Mouse (Mus musculus) neural tube, embryonic 12.5 days (tissue): ENCODE measurements around the gene Bnipl. TPM values are rescaled to one million over a fixed set of nuclear protein-coding genes. Genes with fewer than 3 reads are reported as not detected.

Experiments used
- ATAC-seq: fragments of 200-750 bp; cut with Nextera tagmentation; 2 replicates; pipeline ENCODE4 v1.8.0; 2017; ENCODE audit warnings: low read depth, mild to moderate bottlenecking, moderate TSS enrichment, moderate library complexity; ENCODE audit not compliant: low FRiP score
- H3K27ac ChIP-seq: fragments of 300-500 bp; sonication (generic); 2 replicates; pipeline ENCODE4 v1.5.1; 2016
- H3K27me3 ChIP-seq: fragments of 300-500 bp; sonication (generic); replicated peaks from 2 replicates; pipeline ENCODE4 v1.6.1; 2016; ENCODE audit warnings: mild to moderate bottlenecking
- H3K36me3 ChIP-seq: fragments of 300-500 bp; sonication (generic); 2 replicates; pipeline ENCODE4 v1.6.1; 2016; ENCODE audit warnings: mild to moderate bottlenecking
- H3K4me1 ChIP-seq: fragments of 300-500 bp; sonication (generic); 2 replicates; pipeline ENCODE4 v1.6.1; 2016
- H3K4me2 ChIP-seq: fragments of 300-500 bp; sonication (generic); replicated peaks from 2 replicates; pipeline ENCODE4 v1.6.1; 2016; ENCODE audit warnings: mild to moderate bottlenecking
- H3K4me3 ChIP-seq: fragments of 300-500 bp; sonication (generic); 2 replicates; pipeline ENCODE4 v1.5.1; 2016
- H3K9ac ChIP-seq: fragments of 300-500 bp; sonication (generic); 2 replicates; pipeline ENCODE4 v1.6.1; 2016; ENCODE audit warnings: mild to moderate bottlenecking
- H3K9me3 ChIP-seq: fragments of 300-500 bp; sonication (generic); 2 replicates; pipeline ENCODE4 v1.6.1; 2016; ENCODE audit warnings: mild to moderate bottlenecking
- WGBS: fragments of 180-500 bp; shearing (Covaris S2); methylation state at CpG from one replicate; pipeline ENCODE4 v1.1.7; 2016; 5-methylcytosine and 5-hydroxymethylcytosine counted together
- polyA plus RNA-seq: library from polyadenylated mRNA; unstranded; fragments of >200 nt; fragmentation: Nextera tagmentation; extraction: Ambion mirVana; gene quantifications from 2 replicates; pipeline ENCODE4 v1.2.1, GENCODE M21; 2016

The Bnipl gene
- polyA plus RNA-seq, 1 experiment from 2014 or later: 0.28 TPM

- H3K9me3 ChIP-seq: no peaks in the 10 kb centered on the region
- no peak overlapping the region for H3K4me3 ChIP-seq
- WGBS: 81% methylated on average over 1 of the region's 1 CpGs
- H3K9ac ChIP-seq: no peak overlapping the region
- no peak overlapping the region for H3K27ac ChIP-seq
- no peak for ATAC-seq
- no peaks in the 10 kb centered on the region for H3K4me1 ChIP-seq
- H3K4me2 ChIP-seq: no peak overlapping the region
- H3K36me3 ChIP-seq: peaks cover 9% of the 10 kb centered on the region; the same call in 1 of the 2 replicates
- no peaks in the 10 kb centered on the region for H3K27me3 ChIP-seq
Observed at GRCm38 (mm10) chr3:95247660-95248336, 3.2 kb downstream of the Bnipl start.

- no peaks in the 10 kb centered on the region for H3K4me1 ChIP-seq
- no peak for ATAC-seq
- H3K27me3 ChIP-seq: no peaks in the 10 kb centered on the region
- H3K4me3 ChIP-seq: no peak overlapping the region
- no peak overlapping the region for H3K27ac ChIP-seq
- H3K4me2 ChIP-seq: no peak overlapping the region
- no peaks in the 10 kb centered on the region for H3K9me3 ChIP-seq
- peaks cover 8% of the 10 kb centered on the region; the same call in 1 of the 2 replicates for H3K36me3 ChIP-seq
- no peak overlapping the region for H3K9ac ChIP-seq
- WGBS: 88% methylated on average over 5 of the region's 5 CpGs
Observed at GRCm38 (mm10) chr3:95246465-95247231, 4.3 kb downstream of the Bnipl start.

DNA sequence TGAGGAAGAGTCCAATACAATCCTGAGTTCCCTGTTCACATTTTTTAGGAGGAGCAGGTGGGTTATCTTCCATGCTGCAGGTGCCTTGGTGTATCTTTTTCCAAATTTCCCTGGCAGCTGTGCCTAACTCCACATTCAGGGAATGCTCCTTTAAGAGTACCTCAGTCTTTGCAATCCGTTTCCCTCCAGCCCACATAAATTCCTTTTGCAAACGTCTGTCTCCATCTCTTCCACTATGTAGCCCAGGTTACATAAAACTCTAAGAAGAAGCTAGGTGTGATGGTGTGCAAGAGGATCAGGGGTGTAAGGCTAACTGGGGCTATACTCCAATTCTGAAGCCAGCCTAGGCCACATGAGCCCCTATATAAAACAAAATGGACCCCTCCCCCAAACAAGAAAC lies 7.9 kb downstream of the Bnipl start:
- H3K4me3 ChIP-seq: no peak overlapping the region
- H3K27ac ChIP-seq: no peak overlapping the region
- H3K4me1 ChIP-seq: no peaks in the 10 kb centered on the region
- H3K27me3 ChIP-seq: no peaks in the 10 kb centered on the region
- no peak overlapping the region for H3K9ac ChIP-seq
- H3K4me2 ChIP-seq: no peak overlapping the region
- ATAC-seq: no peak
- WGBS: 81% methylated on average over 2 of the region's 2 CpGs
- H3K36me3 ChIP-seq: peaks cover 16% of the 10 kb centered on the region; the same call in 1 of the 2 replicates
- H3K9me3 ChIP-seq: no peaks in the 10 kb centered on the region

- Histone ChIP-seq H3K27me3 (no peaks in the 10 kb centered on the region), H3K4me1 (no peaks in the 10 kb centered on the region), H3K27ac (no peak within 1 kb of the TSS), H3K9me3 (no peaks in the 10 kb centered on the region), H3K4me2 (no peak within 1 kb of the TSS; the same call in 1 of the 2 replicates), H3K4me3 (no peak within 1 kb of the TSS), H3K9ac (no peak within 1 kb of the TSS), H3K36me3 (peaks cover 26% of the 10 kb centered on the region)
- WGBS: 82% methylated on average over 7 of the region's 7 CpGs
- no peak for ATAC-seq
Observed at GRCm38 (mm10) chr3:95241498-95241897, 9.5 kb downstream of the Bnipl start, which contains the start of gene Gm128. Gene Gm128, minus strand, starts transcription at chr3:95241598.

DNA sequence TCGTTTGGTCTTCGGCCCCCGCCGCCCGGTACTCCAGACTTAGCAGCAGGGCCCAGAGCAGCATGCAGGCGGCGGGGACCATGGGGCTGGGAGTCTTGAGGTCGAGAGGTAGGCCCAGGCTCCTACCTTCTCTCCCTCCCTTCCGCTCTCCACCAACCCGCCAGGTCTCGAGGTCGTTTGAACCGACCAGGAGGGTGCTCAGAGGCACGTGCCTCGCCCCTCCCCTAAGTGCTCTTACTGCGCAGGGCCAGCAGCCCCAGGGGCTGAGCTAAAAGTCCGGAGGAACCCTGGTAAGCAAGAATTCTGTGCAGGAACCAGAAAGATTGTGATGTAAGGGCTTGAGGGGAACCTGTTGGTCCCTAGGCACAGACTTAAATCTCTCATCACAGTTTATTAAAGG lies 10.1 kb downstream of the Bnipl start:
- H3K4me1 ChIP-seq: no peaks in the 10 kb centered on the region
- no peak overlapping the region for H3K9ac ChIP-seq
- no peak for ATAC-seq
- no peaks in the 10 kb centered on the region for H3K27me3 ChIP-seq
- H3K27ac ChIP-seq: no peak overlapping the region
- no peaks in the 10 kb centered on the region for H3K9me3 ChIP-seq
- 35% methylated on average over 17 of the region's 17 CpGs for WGBS
- peaks cover 32% of the 10 kb centered on the region for H3K36me3 ChIP-seq
- H3K4me2 ChIP-seq: no peak overlapping the region
- no peak overlapping the region for H3K4me3 ChIP-seq

- H3K27ac ChIP-seq: no peak overlapping the region
- H3K36me3 ChIP-seq: peaks cover 34% of the 10 kb centered on the region
- WGBS: 90% methylated on average over 12 of the region's 12 CpGs
- H3K9ac ChIP-seq: no peak overlapping the region
- H3K4me1 ChIP-seq: no peaks in the 10 kb centered on the region
- no peak overlapping the region for H3K4me2 ChIP-seq
- no peaks in the 10 kb centered on the region for H3K27me3 ChIP-seq
- no peak overlapping the region for H3K4me3 ChIP-seq
- ATAC-seq: no peak
- H3K9me3 ChIP-seq: no peaks in the 10 kb centered on the region
Observed at GRCm38 (mm10) chr3:95239971-95240370, 11.0 kb downstream of the Bnipl start.

GRCm38 (mm10) chr3:95239022-95239421 lies 12.0 kb downstream of the Bnipl start:
- Histone ChIP-seq H3K4me3 (no peak overlapping the region), H3K4me1 (no peaks in the 10 kb centered on the region), H3K9me3 (no peaks in the 10 kb centered on the region), H3K4me2 (no peak overlapping the region), H3K27me3 (no peaks in the 10 kb centered on the region), H3K36me3 (peaks cover 43% of the 10 kb centered on the region), H3K27ac (no peak overlapping the region), H3K9ac (no peak overlapping the region)
- ATAC-seq: no peak
- WGBS: 92% methylated on average over 6 of the region's 6 CpGs

DNA sequence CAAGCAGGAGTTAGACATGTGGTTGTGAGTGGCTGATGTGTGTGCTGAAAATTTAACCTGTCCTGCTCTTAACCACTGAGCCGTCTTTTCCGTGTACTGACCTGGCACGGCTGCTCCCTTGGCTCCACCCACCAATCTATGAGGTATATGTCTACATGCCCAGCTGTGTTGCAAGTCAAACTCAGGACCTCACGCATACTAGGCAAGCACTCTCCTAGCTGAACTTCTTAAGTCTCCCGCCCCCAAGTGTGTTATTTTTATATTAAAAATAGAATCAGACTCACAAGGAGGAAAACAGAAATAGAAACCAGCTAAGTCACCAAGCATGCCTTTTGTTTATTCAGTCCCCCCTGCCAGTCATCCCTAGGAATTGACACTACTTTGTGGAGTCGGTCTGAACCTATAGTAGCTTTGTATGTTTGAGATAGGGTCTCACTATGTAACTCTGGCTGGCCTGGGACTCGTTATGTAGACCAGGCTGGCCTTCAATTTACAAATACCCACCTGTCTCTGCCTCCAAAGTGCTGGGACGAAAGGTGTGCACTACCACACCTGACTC lies 13.4 kb downstream of the Bnipl start:
- no peaks in the 10 kb centered on the region for H3K9me3 ChIP-seq
- no peak overlapping the region for H3K27ac ChIP-seq
- H3K36me3 ChIP-seq: peaks cover 57% of the 10 kb centered on the region
- no peak overlapping the region for H3K4me3 ChIP-seq
- no peak for ATAC-seq
- H3K9ac ChIP-seq: no peak overlapping the region
- H3K4me2 ChIP-seq: no peak overlapping the region
- no peaks in the 10 kb centered on the region for H3K4me1 ChIP-seq
- no peaks in the 10 kb centered on the region for H3K27me3 ChIP-seq
- 91% methylated on average over 8 of the region's 8 CpGs for WGBS

- 81% methylated on average over 23 of the region's 23 CpGs for WGBS
- no peaks in the 10 kb centered on the region for H3K9me3 ChIP-seq
- no peak overlapping the region for H3K4me2 ChIP-seq
- H3K9ac ChIP-seq: no peak overlapping the region
- H3K27ac ChIP-seq: no peak overlapping the region
- no peak overlapping the region for H3K4me3 ChIP-seq
- no peaks in the 10 kb centered on the region for H3K27me3 ChIP-seq
- peaks cover 15% of the 10 kb centered on the region for H3K4me1 ChIP-seq
- ATAC-seq: no peak
- H3K36me3 ChIP-seq: peaks cover 68% of the 10 kb centered on the region
Observed at GRCm38 (mm10) chr3:95235386-95236301, 15.3 kb downstream of the Bnipl start.

GRCm38 (mm10) chr3:95233303-95233980 lies 17.6 kb downstream of the Bnipl start:
- 84% methylated on average over 16 of the region's 16 CpGs for WGBS
- H3K27ac ChIP-seq: no peak overlapping the region
- peaks cover 30% of the 10 kb centered on the region for H3K4me1 ChIP-seq
- H3K4me2 ChIP-seq: no peak overlapping the region
- no peak for ATAC-seq
- H3K9me3 ChIP-seq: no peaks in the 10 kb centered on the region
- no peak overlapping the region for H3K4me3 ChIP-seq
- no peak overlapping the region for H3K9ac ChIP-seq
- H3K36me3 ChIP-seq: peaks cover 63% of the 10 kb centered on the region
- H3K27me3 ChIP-seq: no peaks in the 10 kb centered on the region

DNA sequence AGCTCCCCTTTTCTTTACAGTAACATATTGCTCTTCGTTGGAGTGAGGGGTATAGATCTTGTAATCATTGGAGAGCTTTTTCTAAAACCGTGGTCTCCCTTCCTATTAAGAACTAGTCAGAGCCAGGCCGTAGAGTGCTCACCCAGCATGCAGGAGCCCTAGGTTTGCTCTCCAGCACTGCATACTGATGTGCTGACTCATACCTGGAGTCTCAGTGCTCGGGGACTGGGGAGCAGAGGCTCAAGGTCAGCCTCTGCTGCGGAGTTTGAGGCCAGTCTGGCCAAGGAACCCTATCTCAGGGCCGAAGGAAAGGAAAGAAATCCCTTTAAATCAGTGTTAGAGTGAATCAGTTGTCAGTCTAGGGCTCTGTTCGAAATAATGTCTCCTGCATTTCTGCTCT lies 18.2 kb downstream of the Bnipl start:
- Histone ChIP-seq H3K36me3 (peaks cover 57% of the 10 kb centered on the region), H3K4me2 (no peak overlapping the region), H3K27me3 (no peaks in the 10 kb centered on the region), H3K9ac (no peak overlapping the region), H3K9me3 (no peaks in the 10 kb centered on the region), H3K4me1 (peaks cover 30% of the 10 kb centered on the region), H3K27ac (no peak overlapping the region), H3K4me3 (no peak overlapping the region)
- WGBS: 90% methylated on average over 7 of the region's 7 CpGs
- no peak for ATAC-seq
